Mouse (Mus musculus) forebrain, embryonic 11.5 days (tissue): Measurements from ENCODE around the gene Spib. TPM values are rescaled to one million over a fixed set of nuclear protein-coding genes. Genes with fewer than 3 reads are reported as not detected.

Source experiments
- ATAC-seq: fragments of 200-750 bp; cut with Nextera tagmentation; replicated peaks from 2 replicates; pipeline ENCODE4 v1.8.0; 2017; ENCODE audit warnings: moderate TSS enrichment; ENCODE audit not compliant: low FRiP score
- DNase-seq: peaks from one replicate; pipeline ENCODE4 v3.0.0-alpha.2; 2017; ENCODE audit warnings: low spot score
- H3K27ac ChIP-seq: fragments of 300-500 bp; sonication (generic); 2 replicates; pipeline ENCODE4 v1.5.1; 2014; ENCODE audit warnings: low read depth, low read length
- H3K27me3 ChIP-seq: fragments of 300-500 bp; sonication (generic); 2 replicates; pipeline ENCODE4 v1.6.1; 2014; ENCODE audit warnings: mild to moderate bottlenecking, low read length, mixed read lengths; ENCODE audit not compliant: control insufficient read depth, insufficient read depth
- H3K36me3 ChIP-seq: fragments of 300-500 bp; sonication (generic); 2 replicates; pipeline ENCODE4 v1.6.1; 2014; ENCODE audit warnings: mild to moderate bottlenecking, low read length, moderate library complexity, mixed read lengths; ENCODE audit not compliant: control insufficient read depth, insufficient read depth
- H3K4me1 ChIP-seq: fragments of 300-500 bp; sonication (generic); replicated peaks from 2 replicates; pipeline ENCODE4 v1.6.1; 2014; ENCODE audit warnings: low read length, mixed read lengths; ENCODE audit not compliant: control insufficient read depth, insufficient read depth
- H3K4me2 ChIP-seq: fragments of 300-500 bp; sonication (generic); 2 replicates; pipeline ENCODE4 v1.6.1; 2014; ENCODE audit warnings: low read depth, mild to moderate bottlenecking, low read length, moderate library complexity, mixed read lengths; ENCODE audit not compliant: severe bottlenecking
- H3K4me3 ChIP-seq: fragments of 300-500 bp; sonication (generic); 2 replicates; pipeline ENCODE4 v1.5.1; 2014; ENCODE audit warnings: low read depth, low read length
- H3K9ac ChIP-seq: fragments of 300-500 bp; sonication (generic); 2 replicates; pipeline ENCODE4 v1.6.1; 2014; ENCODE audit warnings: low read length
- H3K9me3 ChIP-seq: fragments of 300-500 bp; sonication (generic); 2 replicates; pipeline ENCODE4 v1.6.1; 2016; ENCODE audit warnings: low read length, mixed read lengths; ENCODE audit not compliant: control insufficient read depth
- WGBS: fragments of 180-500 bp; shearing (Covaris S2); extraction: QIAGEN DNeasy Blood & Tissue Kit; methylation state at CpG from one replicate; pipeline ENCODE4 v1.1.7; 2014; 5-methylcytosine and 5-hydroxymethylcytosine counted together
- polyA plus RNA-seq: library from polyadenylated mRNA; unstranded; fragments of >200 nt; fragmentation: Nextera tagmentation; extraction: Ambion mirVana; gene quantifications from 2 replicates; pipeline ENCODE4 v1.2.1, GENCODE M21; 2014

Spib gene
- polyA plus RNA-seq, 1 experiment from 2014 or later, result 0.13 TPM

GRCm38 (mm10) chr7:44500046-44500445 lies 31.8 kb downstream of the Spib start:
- no peak for ATAC-seq
- DNase-seq, result no peak
- H3K27ac ChIP-seq, result no peak overlapping the region
- peaks cover 7% of the 10 kb centered on the region for H3K4me1 ChIP-seq
- H3K9ac ChIP-seq, result no peak overlapping the region
- WGBS, result 69% methylated on average over 20 of the region's 20 CpGs
- no peak overlapping the region for H3K4me3 ChIP-seq
- no peaks in the 10 kb centered on the region for H3K27me3 ChIP-seq
- H3K4me2 ChIP-seq, result no peak overlapping the region
- no peaks in the 10 kb centered on the region for H3K9me3 ChIP-seq
- H3K36me3 ChIP-seq, result no peaks in the 10 kb centered on the region

DNA sequence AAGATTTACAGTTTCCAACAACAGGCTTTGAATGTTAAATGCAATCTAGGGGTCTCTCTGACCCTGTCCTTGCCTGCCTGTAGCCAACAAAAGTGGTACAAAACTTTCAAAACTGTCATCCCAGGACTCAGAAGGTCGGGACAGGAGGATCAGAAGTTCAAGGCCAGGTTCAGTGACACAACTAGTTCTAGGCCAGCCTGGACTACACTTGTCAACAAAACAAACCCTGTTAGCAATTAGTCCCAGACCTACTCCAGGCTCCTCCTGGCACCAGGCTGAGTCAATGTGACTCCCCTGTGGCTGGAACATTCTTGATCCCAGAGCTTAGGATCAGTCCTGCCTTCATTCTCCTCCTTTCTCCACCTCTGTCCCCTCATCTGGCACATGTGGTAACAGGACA lies 32.9 kb downstream of the Spib start:
- no peak overlapping the region for H3K4me3 ChIP-seq
- H3K36me3 ChIP-seq, result no peaks in the 10 kb centered on the region
- H3K9me3 ChIP-seq, result no peaks in the 10 kb centered on the region
- H3K4me1 ChIP-seq, result peaks cover 7% of the 10 kb centered on the region
- no peak overlapping the region for H3K9ac ChIP-seq
- 75% methylated on average over 1 of the region's 1 CpGs for WGBS
- DNase-seq (no peak), ATAC-seq (no peak)
- H3K4me2 ChIP-seq, result no peak overlapping the region
- H3K27me3 ChIP-seq, result no peaks in the 10 kb centered on the region
- no peak overlapping the region for H3K27ac ChIP-seq

- peak overlapping the region; percentile 51 for H3K4me3 ChIP-seq
- 81% methylated on average over 10 of the region's 10 CpGs for WGBS
- peak overlapping the region; percentile 88 for H3K4me2 ChIP-seq
- no peaks in the 10 kb centered on the region for H3K9me3 ChIP-seq
- DNase-seq (no peak), ATAC-seq (no peak)
- no peaks in the 10 kb centered on the region for H3K27me3 ChIP-seq
- H3K27ac ChIP-seq, result peak overlapping the region; percentile 77; the same call in 1 of the 2 replicates
- H3K36me3 ChIP-seq, result no peaks in the 10 kb centered on the region
- H3K9ac ChIP-seq, result peak overlapping the region; percentile 94
- peaks cover 7% of the 10 kb centered on the region for H3K4me1 ChIP-seq
Measured at GRCm38 (mm10) chr7:44497361-44498055, 34.4 kb downstream of the Spib start.

DNA sequence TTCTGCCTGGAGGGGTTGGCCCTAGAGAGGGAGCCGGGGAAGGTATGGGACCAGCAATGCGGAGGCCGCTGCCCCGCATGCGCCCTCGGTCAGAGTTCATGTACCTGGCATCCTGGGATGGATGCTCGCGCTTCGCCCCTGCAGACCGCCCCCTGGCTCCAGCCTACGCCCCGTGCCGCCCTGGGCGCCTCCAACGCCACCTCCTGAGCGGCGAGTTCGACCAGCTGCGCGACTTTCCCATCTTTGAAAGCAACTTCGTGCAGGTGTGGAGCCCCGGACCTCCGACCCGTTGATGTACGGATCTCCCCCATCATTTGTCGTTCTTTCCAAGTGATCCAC lies 35.1 kb downstream of the Spib start:
- peak overlapping the region; percentile 94 for H3K9ac ChIP-seq
- WGBS, result under 1% methylated on average over 26 of the region's 26 CpGs
- H3K27ac ChIP-seq, result peak overlapping the region; percentile 77
- H3K9me3 ChIP-seq, result no peaks in the 10 kb centered on the region
- ATAC-seq, result no peak
- H3K4me2 ChIP-seq, result peak overlapping the region; percentile 88
- no peak for DNase-seq
- H3K4me3 ChIP-seq, result peak overlapping the region; percentile 51
- H3K36me3 ChIP-seq, result peaks cover 2% of the 10 kb centered on the region; the same call in 1 of the 2 replicates
- H3K27me3 ChIP-seq, result no peaks in the 10 kb centered on the region
- H3K4me1 ChIP-seq, result peaks cover 7% of the 10 kb centered on the region

GRCm38 (mm10) chr7:44495992-44496770 lies 35.7 kb downstream of the Spib start, which contains the start of the genes Emc10 and Fam71e1:
Gene Emc10 (minus strand): TSS chr7:44496529.
Gene Fam71e1 (plus strand): TSS chr7:44496581.
- Histone ChIP-seq H3K9ac (peak within 1 kb of the TSS; percentile 94), H3K27me3 (no peaks in the 10 kb centered on the region), H3K9me3 (no peaks in the 10 kb centered on the region), H3K27ac (peak within 1 kb of the TSS; percentile 88), H3K36me3 (peaks cover 4% of the 10 kb centered on the region; the same call in 1 of the 2 replicates), H3K4me2 (peak within 1 kb of the TSS; percentile 88), H3K4me3 (peak within 1 kb of the TSS; percentile 51), H3K4me1 (peaks cover 7% of the 10 kb centered on the region)
- ATAC-seq, result peak; percentile 92
- peak; percentile 99 for DNase-seq
- under 1% methylated on average over 58 of the region's 58 CpGs for WGBS

GRCm38 (mm10) chr7:44495086-44495485 lies 36.8 kb downstream of the Spib start:
- Histone ChIP-seq H3K9ac (peak overlapping the region; percentile 94; the same call in 1 of the 2 replicates), H3K27me3 (no peaks in the 10 kb centered on the region), H3K4me3 (no peak overlapping the region; the same call in 1 of the 2 replicates), H3K4me1 (peaks cover 7% of the 10 kb centered on the region), H3K9me3 (no peaks in the 10 kb centered on the region), H3K36me3 (peaks cover 4% of the 10 kb centered on the region; the same call in 1 of the 2 replicates), H3K4me2 (peak overlapping the region; percentile 88), H3K27ac (no peak overlapping the region)
- ATAC-seq (no peak), DNase-seq (no peak)
- 91% methylated on average over 7 of the region's 7 CpGs for WGBS

GRCm38 (mm10) chr7:44494681-44495080 lies 37.2 kb downstream of the Spib start:
- H3K4me1 ChIP-seq, result peaks cover 7% of the 10 kb centered on the region
- 92% methylated on average over 12 of the region's 12 CpGs for WGBS
- ATAC-seq, result no peak
- no peak overlapping the region for H3K4me3 ChIP-seq
- no peak for DNase-seq
- no peak overlapping the region for H3K9ac ChIP-seq
- no peaks in the 10 kb centered on the region for H3K27me3 ChIP-seq
- no peak overlapping the region for H3K4me2 ChIP-seq
- H3K27ac ChIP-seq, result no peak overlapping the region
- H3K36me3 ChIP-seq, result peaks cover 4% of the 10 kb centered on the region; the same call in 1 of the 2 replicates
- no peaks in the 10 kb centered on the region for H3K9me3 ChIP-seq

DNA sequence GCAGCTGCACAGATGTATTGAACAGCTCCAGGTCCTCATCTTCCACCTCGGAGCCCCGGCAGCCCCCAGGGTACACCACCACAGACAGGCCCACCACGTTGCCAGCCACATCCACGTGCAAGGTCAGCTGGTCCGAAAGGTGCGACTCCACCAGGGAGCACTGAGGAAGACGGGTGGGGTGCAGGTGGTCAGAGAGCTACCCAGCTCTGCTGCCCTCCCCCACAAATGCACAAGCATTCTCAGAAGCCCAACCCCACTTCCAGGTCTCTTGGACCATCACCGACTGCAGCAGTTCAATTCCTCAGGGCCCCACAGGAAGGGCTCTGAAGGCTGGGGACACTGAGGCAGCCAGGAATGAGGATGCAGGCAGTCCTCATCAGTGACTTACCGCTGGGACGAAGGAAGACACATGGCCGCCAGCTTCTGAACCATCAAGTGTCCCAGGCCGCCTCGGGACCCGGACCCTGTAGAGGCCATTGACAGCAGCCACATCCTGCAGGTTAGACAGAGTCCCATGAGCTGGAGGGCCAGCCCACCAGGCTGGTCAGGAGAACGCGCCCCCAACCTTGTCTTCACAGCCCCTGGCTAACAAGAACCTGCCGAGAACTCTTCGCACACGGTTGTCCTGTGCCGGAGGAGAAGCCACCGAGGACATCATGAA lies 39.6 kb downstream of the Spib start:
- Histone ChIP-seq H3K4me3 (no peak overlapping the region), H3K9ac (no peak overlapping the region), H3K27ac (no peak overlapping the region), H3K9me3 (no peaks in the 10 kb centered on the region), H3K36me3 (peaks cover 4% of the 10 kb centered on the region; the same call in 1 of the 2 replicates), H3K4me2 (no peak overlapping the region), H3K4me1 (peaks cover 5% of the 10 kb centered on the region), H3K27me3 (no peaks in the 10 kb centered on the region)
- DNase-seq, result peak; percentile 51
- WGBS, result 96% methylated on average over 20 of the region's 21 CpGs
- ATAC-seq, result no peak
